Mouse (Mus musculus): ENCODE measurements around the gene Arih1. TPM values are rescaled to one million over a fixed set of nuclear protein-coding genes. Genes with fewer than 3 reads are reported as not detected.

Arih1 gene
- polyA plus RNA-seq, 1 experiment from 2014 or later = 14.5 TPM

- ATAC-seq (ENCODE audit: insufficient number of reproducible peaks, low FRiP score, low TSS enrichment, low read depth) = no peak
- Histone ChIP-seq H3K9ac (no peak overlapping the region), H3K9me3 (replicated peaks) (no peaks in the 10 kb centered on the region), H3K4me2 (replicated peaks) (no peak overlapping the region), H3K4me3 (replicated peaks) (no peak overlapping the region), H3K36me3 (0 out of 2 replicates have a peak, but pooled peaks cover 2% of the 10 kb centered on the region), H3K4me1 (0 out of 2 replicates have a peak, but pooled peaks cover 7% of the 10 kb centered on the region), H3K27ac (replicated peaks) (no peak overlapping the region), H3K27me3 (no peaks in the 10 kb centered on the region)
- WGBS = 63% methylated on average over 4 of the region's 4 CpGs
These were observed 27.4 kb downstream of the Arih1 start for GRCm38 (mm10) chr9:59458997-59459510.

DNA sequence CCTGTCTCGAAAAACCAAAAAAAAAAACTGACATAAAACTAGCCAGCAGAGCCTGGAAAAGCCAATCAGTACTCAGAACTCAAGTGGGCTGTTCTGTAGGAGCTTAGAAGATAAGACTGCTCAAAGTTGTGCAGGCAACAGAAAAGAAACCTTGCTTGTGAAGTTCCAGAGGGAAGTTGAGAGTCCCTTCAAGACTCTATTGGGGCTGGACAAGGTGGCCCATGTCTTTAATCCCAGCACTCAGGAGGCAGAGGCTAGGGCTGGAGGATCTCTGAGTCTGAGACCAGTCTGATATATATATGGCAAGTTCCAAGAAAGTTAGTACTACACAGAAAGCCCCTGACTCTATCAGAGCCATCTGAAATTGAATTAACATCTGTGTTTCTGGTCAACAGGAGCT, 28.0 kb downstream of the Arih1 start:
- Histone ChIP-seq H3K27me3 (no peaks in the 10 kb centered on the region), H3K36me3 (0 out of 2 replicates have a peak, but pooled peaks cover 2% of the 10 kb centered on the region), H3K9me3 (replicated peaks) (no peaks in the 10 kb centered on the region), H3K27ac (replicated peaks) (no peak overlapping the region), H3K9ac (no peak overlapping the region), H3K4me3 (replicated peaks) (no peak overlapping the region), H3K4me1 (0 out of 2 replicates have a peak, but pooled peaks cover 7% of the 10 kb centered on the region), H3K4me2 (replicated peaks) (no peak overlapping the region)
- ATAC-seq (ENCODE audit: insufficient number of reproducible peaks, low FRiP score, low TSS enrichment, low read depth) = no peak
- 94% methylated on average over 1 of the region's 1 CpGs for WGBS

GRCm38 (mm10) chr9:59457671-59458070, 28.7 kb downstream of the Arih1 start:
- H3K4me2 ChIP-seq (replicated peaks) = no peak overlapping the region
- no peak overlapping the region for H3K4me3 ChIP-seq (replicated peaks)
- no peaks in the 10 kb centered on the region for H3K9me3 ChIP-seq (replicated peaks)
- no peak overlapping the region for H3K9ac ChIP-seq
- ATAC-seq (ENCODE audit: insufficient number of reproducible peaks, low FRiP score, low TSS enrichment, low read depth) = no peak
- 88% methylated on average over 1 of the region's 1 CpGs for WGBS
- 0 out of 2 replicates have a peak, but pooled peaks cover 7% of the 10 kb centered on the region for H3K4me1 ChIP-seq
- no peak overlapping the region for H3K27ac ChIP-seq (replicated peaks)
- H3K27me3 ChIP-seq = no peaks in the 10 kb centered on the region
- 0 out of 2 replicates have a peak, but pooled peaks cover 2% of the 10 kb centered on the region for H3K36me3 ChIP-seq

- ATAC-seq (ENCODE audit: insufficient number of reproducible peaks, low FRiP score, low TSS enrichment, low read depth) = no peak
- Histone ChIP-seq H3K4me1 (0 out of 2 replicates have a peak, but pooled peaks cover 7% of the 10 kb centered on the region), H3K36me3 (0 out of 2 replicates have a peak, but pooled peaks cover 2% of the 10 kb centered on the region), H3K9me3 (replicated peaks) (no peaks in the 10 kb centered on the region), H3K27ac (replicated peaks) (no peak overlapping the region), H3K4me2 (replicated peaks) (no peak overlapping the region), H3K27me3 (no peaks in the 10 kb centered on the region), H3K4me3 (replicated peaks) (no peak overlapping the region), H3K9ac (no peak overlapping the region)
- 72% methylated on average over 3 of the region's 3 CpGs for WGBS
These were observed 30.9 kb downstream of the Arih1 start for GRCm38 (mm10) chr9:59455404-59456068.

GRCm38 (mm10) chr9:59433729-59434128, 52.7 kb downstream of the Arih1 start:
- peaks cover 9% of the 10 kb centered on the region; the same call in 1 of the 2 replicates for H3K36me3 ChIP-seq
- WGBS = 100% methylated on average over 1 of the region's 1 CpGs
- H3K9me3 ChIP-seq (replicated peaks) = no peaks in the 10 kb centered on the region
- H3K4me3 ChIP-seq (replicated peaks) = no peak overlapping the region
- H3K4me2 ChIP-seq (replicated peaks) = no peak overlapping the region
- no peak overlapping the region for H3K9ac ChIP-seq
- no peaks in the 10 kb centered on the region for H3K27me3 ChIP-seq
- ATAC-seq (ENCODE audit: insufficient number of reproducible peaks, low FRiP score, low TSS enrichment, low read depth) = no peak
- no peak overlapping the region for H3K27ac ChIP-seq (replicated peaks)
- H3K4me1 ChIP-seq = no peaks in the 10 kb centered on the region

DNA sequence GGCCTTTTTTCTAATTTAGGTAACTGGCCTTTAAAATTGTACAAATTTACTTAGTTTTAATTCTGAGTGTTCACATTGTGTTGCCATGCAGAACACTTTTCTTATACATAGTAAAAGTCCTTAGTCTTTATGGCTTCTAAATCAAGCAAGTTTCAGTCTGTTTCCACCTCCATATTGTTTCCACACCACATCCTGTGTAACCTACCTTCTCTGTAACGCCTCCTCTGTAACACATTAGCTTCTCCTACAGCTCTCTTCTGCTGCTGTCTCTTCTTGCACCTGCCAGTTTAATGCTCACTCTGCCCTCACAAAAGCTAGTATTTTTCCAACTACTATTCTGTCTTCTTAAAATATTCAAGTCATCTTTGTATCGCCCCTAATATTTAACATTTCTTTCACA, 54.8 kb downstream of the Arih1 start:
- no peaks in the 10 kb centered on the region for H3K27me3 ChIP-seq
- no peak for ATAC-seq (ENCODE audit: insufficient number of reproducible peaks, low FRiP score, low TSS enrichment, low read depth)
- H3K9me3 ChIP-seq (replicated peaks) = no peaks in the 10 kb centered on the region
- no peak overlapping the region for H3K4me3 ChIP-seq (replicated peaks)
- no peak overlapping the region for H3K4me2 ChIP-seq (replicated peaks)
- H3K27ac ChIP-seq (replicated peaks) = no peak overlapping the region
- H3K36me3 ChIP-seq = peaks cover 9% of the 10 kb centered on the region; the same call in 1 of the 2 replicates
- 94% methylated on average over 2 of the region's 2 CpGs for WGBS
- H3K9ac ChIP-seq = no peak overlapping the region
- H3K4me1 ChIP-seq = no peaks in the 10 kb centered on the region

GRCm38 (mm10) chr9:59420487-59420886, 65.9 kb downstream of the Arih1 start:
- 82% methylated on average over 6 of the region's 6 CpGs for WGBS
- no peaks in the 10 kb centered on the region for H3K9me3 ChIP-seq (replicated peaks)
- no peaks in the 10 kb centered on the region for H3K4me1 ChIP-seq
- H3K4me3 ChIP-seq (replicated peaks) = no peak overlapping the region
- ATAC-seq (ENCODE audit: insufficient number of reproducible peaks, low FRiP score, low TSS enrichment, low read depth) = no peak
- no peak overlapping the region for H3K4me2 ChIP-seq (replicated peaks)
- no peak overlapping the region for H3K9ac ChIP-seq
- H3K27me3 ChIP-seq = no peaks in the 10 kb centered on the region
- peaks cover 3% of the 10 kb centered on the region; the same call in 1 of the 2 replicates for H3K36me3 ChIP-seq
- no peak overlapping the region for H3K27ac ChIP-seq (replicated peaks)

DNA sequence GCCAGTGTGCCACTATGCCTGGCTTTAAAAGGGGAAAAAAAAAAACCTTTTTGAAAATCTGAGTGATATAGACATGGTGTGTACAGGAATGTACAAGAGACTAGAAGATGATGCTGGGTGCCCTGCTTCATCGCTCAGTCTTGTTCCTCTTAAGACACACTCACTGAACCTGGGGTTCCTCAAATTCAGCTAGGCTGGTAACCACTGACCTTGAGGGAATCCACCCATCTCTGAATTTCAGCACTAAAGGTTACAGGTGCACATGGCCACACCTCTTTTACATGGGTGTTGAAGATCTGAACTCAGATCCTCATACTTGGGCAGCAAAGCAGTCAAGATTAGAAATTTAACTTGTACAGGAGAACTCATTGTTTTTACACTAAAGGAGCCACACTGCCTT, 79.1 kb downstream of the Arih1 start:
- Histone ChIP-seq H3K4me2 (replicated peaks) (no peak overlapping the region), H3K4me3 (replicated peaks) (no peak overlapping the region), H3K27ac (replicated peaks) (no peak overlapping the region), H3K4me1 (no peaks in the 10 kb centered on the region), H3K36me3 (peaks cover 30% of the 10 kb centered on the region; the same call in 1 of the 2 replicates), H3K9ac (no peak overlapping the region), H3K9me3 (replicated peaks) (no peaks in the 10 kb centered on the region), H3K27me3 (no peaks in the 10 kb centered on the region)
- 91% methylated on average over 1 of the region's 1 CpGs for WGBS
- ATAC-seq (ENCODE audit: insufficient number of reproducible peaks, low FRiP score, low TSS enrichment, low read depth) = no peak

GRCm38 (mm10) chr9:59389086-59389485, 97.3 kb downstream of the Arih1 start:
- no peak overlapping the region for H3K9ac ChIP-seq
- ATAC-seq (ENCODE audit: insufficient number of reproducible peaks, low FRiP score, low TSS enrichment, low read depth) = no peak

DNA sequence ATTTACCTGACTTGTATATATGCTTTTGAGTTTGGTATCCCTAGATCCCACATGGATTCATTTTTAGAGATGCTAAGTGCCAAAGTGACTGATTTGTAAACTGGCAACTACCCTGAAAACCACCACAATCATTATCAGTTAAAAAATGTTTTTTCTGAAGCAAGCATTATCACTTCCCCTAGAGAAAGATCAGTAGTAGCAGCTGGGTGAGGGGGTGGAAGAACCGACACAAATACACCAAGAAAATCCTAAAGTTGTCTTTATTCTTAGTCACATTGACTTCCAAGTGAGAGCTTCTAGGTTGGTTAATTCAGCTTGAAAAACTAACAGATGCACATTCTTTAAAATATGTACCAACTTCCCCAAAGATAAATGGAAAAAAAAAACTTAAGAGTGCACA, 98.1 kb downstream of the Arih1 start:
- H3K9ac ChIP-seq = no peak overlapping the region
- H3K4me2 ChIP-seq (replicated peaks) = no peak overlapping the region
- H3K9me3 ChIP-seq (replicated peaks) = no peaks in the 10 kb centered on the region
- no peaks in the 10 kb centered on the region for H3K27me3 ChIP-seq
- 84% methylated on average over 1 of the region's 1 CpGs for WGBS
- no peak for ATAC-seq (ENCODE audit: insufficient number of reproducible peaks, low FRiP score, low TSS enrichment, low read depth)
- H3K36me3 ChIP-seq = peaks cover 25% of the 10 kb centered on the region
- no peak overlapping the region for H3K4me3 ChIP-seq (replicated peaks)
- H3K4me1 ChIP-seq = no peaks in the 10 kb centered on the region
- no peak overlapping the region for H3K27ac ChIP-seq (replicated peaks)

More at GRCm38 (mm10) chr9:59389086-59389485, 97.3 kb downstream of the Arih1 start:
- WGBS = 69% methylated on average over 4 of the region's 4 CpGs
- H3K27ac ChIP-seq (replicated peaks) = no peak overlapping the region
- H3K36me3 ChIP-seq = peaks cover 31% of the 10 kb centered on the region
- no peak overlapping the region for H3K4me3 ChIP-seq (replicated peaks)
- H3K27me3 ChIP-seq = no peaks in the 10 kb centered on the region
- H3K4me1 ChIP-seq = no peaks in the 10 kb centered on the region
- no peak overlapping the region for H3K4me2 ChIP-seq (replicated peaks)
- no peaks in the 10 kb centered on the region for H3K9me3 ChIP-seq (replicated peaks)

- 60% methylated on average over 3 of the region's 3 CpGs for WGBS
- ATAC-seq (ENCODE audit: insufficient number of reproducible peaks, low FRiP score, low TSS enrichment, low read depth) = no peak
These were observed 99.0 kb downstream of the Arih1 start for GRCm38 (mm10) chr9:59387461-59387860.

More at GRCm38 (mm10) chr9:59387461-59387860, 99.0 kb downstream of the Arih1 start:
- H3K27ac ChIP-seq (replicated peaks) = no peak overlapping the region
- H3K4me1 ChIP-seq = no peaks in the 10 kb centered on the region
- H3K4me2 ChIP-seq (replicated peaks) = no peak overlapping the region
- H3K4me3 ChIP-seq (replicated peaks) = no peak overlapping the region
- peaks cover 18% of the 10 kb centered on the region for H3K36me3 ChIP-seq
- no peaks in the 10 kb centered on the region for H3K27me3 ChIP-seq
- no peaks in the 10 kb centered on the region for H3K9me3 ChIP-seq (replicated peaks)
- no peak overlapping the region for H3K9ac ChIP-seq

Measured in embryonic facial prominence, embryonic 15.5 days (tissue).